Mouse (Mus musculus) layer of hippocampus, postnatal 25 days (tissue): ENCODE data around the gene Nucb2. TPM values are rescaled to one million over a fixed set of nuclear protein-coding genes. Genes with fewer than 3 reads are reported as not detected.

Source experiments
- DNase-seq, 2 experiments: peaks; one replicate each; pipeline ENCODE4 v3.0.0; 2022; ENCODE audit warnings: mixed read lengths in 2 of 2, low spot score in 1 of 2; ENCODE audit errors: extremely low spot score in 1 of 2
- total RNA-seq, 2 experiments: library from RNA; stranded (reverse); gene quantifications; 2 replicates each; pipeline ENCODE4 v1.2.3; 2021

Gene Nucb2
- total RNA-seq, 2 experiments from 2014 or later: 21.1 to 24.0 TPM

DNA sequence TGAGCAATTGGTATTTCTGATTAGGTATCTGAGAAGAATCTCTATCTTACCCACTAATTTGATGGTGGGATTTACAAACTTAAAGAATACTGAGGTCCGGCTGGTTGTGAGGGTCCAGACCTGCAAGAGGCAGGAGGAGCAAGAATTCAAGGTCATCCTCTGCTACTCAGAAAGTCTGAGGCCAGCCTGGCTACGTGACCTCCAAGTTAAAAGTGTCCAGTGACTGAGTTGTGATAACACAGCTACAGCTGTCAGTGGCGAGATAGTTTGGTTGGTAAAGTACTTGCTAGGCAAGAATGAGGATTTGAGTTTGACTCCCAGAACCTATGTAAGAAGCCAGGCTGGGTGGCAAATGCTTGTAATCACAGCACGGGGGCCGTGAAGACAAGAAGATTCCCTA is 14.0 kb downstream of the Nucb2 start:
- no peak for DNase-seq

GRCm38 (mm10) chr7:116519805-116520204 is 15.6 kb downstream of the Nucb2 start:
- DNase-seq: no peak

GRCm38 (mm10) chr7:116524577-116524976 is 20.4 kb downstream of the Nucb2 start:
- no peak for DNase-seq

DNA sequence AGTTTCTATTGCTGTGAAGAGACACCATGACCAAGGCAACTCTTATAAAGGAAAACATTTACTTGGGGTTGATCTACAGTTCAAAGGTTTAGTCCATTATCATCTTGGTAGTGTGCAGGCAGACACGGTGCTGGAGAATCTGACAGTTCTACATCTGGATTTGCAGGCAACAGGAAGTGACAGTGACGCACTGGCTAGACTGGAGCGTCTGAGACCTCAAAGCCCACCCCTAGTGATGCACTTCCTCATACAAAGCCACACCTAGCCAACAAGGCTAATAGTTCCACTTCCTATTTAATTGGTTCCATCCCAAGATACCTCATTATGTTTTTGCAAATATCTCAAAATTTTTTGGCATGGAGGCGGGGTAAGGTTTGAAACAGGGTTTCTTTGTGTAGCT is 25.6 kb downstream of the Nucb2 start:
- no peak for DNase-seq

DNA sequence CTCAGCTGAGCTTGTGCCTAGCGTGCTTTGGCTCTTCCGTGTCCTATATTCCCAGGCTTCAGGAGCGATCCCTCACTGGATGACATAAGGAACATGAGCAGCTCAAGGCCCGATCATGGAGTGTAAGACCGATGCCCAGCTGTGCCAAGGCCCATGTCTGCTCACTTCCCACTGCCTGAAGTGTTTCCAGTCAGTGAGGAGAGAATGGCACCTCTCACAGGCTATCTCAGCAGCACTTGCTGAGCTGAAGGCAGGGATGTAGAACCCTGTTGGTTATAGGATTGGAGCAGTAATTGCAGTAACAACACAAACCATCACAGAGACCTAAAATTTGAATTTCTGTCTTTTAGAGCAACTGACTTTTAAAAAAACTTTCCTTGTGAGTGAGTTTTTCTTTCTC is 26.3 kb downstream of the Nucb2 start:
- no peak for DNase-seq

- peak in 1 of 2 experiments; percentile 21 for DNase-seq
Measured at GRCm38 (mm10) chr7:116531311-116531710, 27.1 kb downstream of the Nucb2 start.

DNA sequence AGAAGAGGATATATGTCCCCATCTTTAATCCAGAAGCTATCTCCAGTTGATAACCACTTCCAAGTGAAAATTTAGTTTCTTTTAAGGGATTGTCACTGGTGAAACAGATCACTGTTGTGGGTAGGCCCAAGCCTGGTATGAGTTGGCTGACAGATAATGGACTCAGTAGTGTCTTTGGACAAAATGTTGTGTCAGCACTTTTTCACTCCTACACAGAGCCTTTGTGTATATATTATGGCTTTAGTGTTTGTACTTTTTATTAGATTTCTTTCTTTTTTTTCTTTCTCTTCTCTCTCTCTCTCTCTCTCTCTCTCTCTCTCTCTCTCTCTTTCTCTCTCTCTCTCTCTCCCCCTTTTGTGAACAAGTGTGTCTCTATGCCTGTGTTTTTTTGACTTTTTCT is 52.7 kb downstream of the Nucb2 start:
- DNase-seq: no peak

GRCm38 (mm10) chr7:116574551-116574950 is 70.4 kb downstream of the Nucb2 start:
- no peak for DNase-seq

Other genes starting within 250 kb of the Nucb2 start
- 10 to 100 TPM; 17.3 to 22.8 TPM for gene Plekha7, start 196.0 kb upstream of the Nucb2 start, total RNA-seq
- gene Rps13, start 170.2 kb upstream of the Nucb2 start, total RNA-seq: 100 to 1,000 TPM; 217 to 259 TPM
- gene Pik3c2a, start 60.9 kb upstream of the Nucb2 start, total RNA-seq: 10 to 100 TPM; 25.6 to 26.2 TPM